Mouse (Mus musculus) olfactory bulb, adult 2 months (tissue): ENCODE results near the gene Acss2. TPM values are rescaled to one million over a fixed set of nuclear protein-coding genes. Genes with fewer than 3 reads are reported as not detected.

Experiments used
- H3K27ac ChIP-seq: fragments of 200-500 bp; 2 replicates; pipeline ENCODE4 v1.5.1; 2012; ENCODE audit warnings: low read depth, low read length; ENCODE audit not compliant: insufficient read depth
- H3K4me1 ChIP-seq: fragments of 200-500 bp; 2 replicates; pipeline ENCODE4 v1.6.1; 2012; ENCODE audit warnings: low read length; ENCODE audit not compliant: control insufficient read depth, insufficient read depth
- H3K4me3 ChIP-seq: fragments of 200-500 bp; 2 replicates; pipeline ENCODE4 v1.5.1; 2012; ENCODE audit warnings: mild to moderate bottlenecking, low read depth, low read length, moderate library complexity; ENCODE audit not compliant: insufficient read depth
- CTCF ChIP-seq: fragments of 200-500 bp; IDR thresholded peaks from 2 replicates; pipeline ENCODE4 v1.5.1; 2012; ENCODE audit warnings: low read depth, mild to moderate bottlenecking, low read length, moderate library complexity; ENCODE audit not compliant: insufficient read depth
- POLR2A ChIP-seq: fragments of 200-500 bp; IDR thresholded peaks from 2 replicates; pipeline ENCODE4 v1.6.1; 2012; ENCODE audit warnings: mild to moderate bottlenecking, low read depth, low read length, moderate library complexity; ENCODE audit not compliant: insufficient read depth
- WGBS: fragments of 180-500 bp; shearing (Covaris S2); methylation state at CpG from one replicate; pipeline ENCODE4 v1.1.7; 2018; 5-methylcytosine and 5-hydroxymethylcytosine counted together
- polyA plus RNA-seq: library from polyadenylated mRNA; stranded (reverse); fragments of >200 nt; gene quantifications from 2 replicates; pipeline ENCODE4 v1.2.4, GENCODE M21; 2012; ENCODE audit warnings: low replicate concordance; ENCODE audit not compliant: missing spikeins, insufficient read depth, insufficient read length

Acss2 gene
- polyA plus RNA-seq, 1 experiment, result not detected

DNA sequence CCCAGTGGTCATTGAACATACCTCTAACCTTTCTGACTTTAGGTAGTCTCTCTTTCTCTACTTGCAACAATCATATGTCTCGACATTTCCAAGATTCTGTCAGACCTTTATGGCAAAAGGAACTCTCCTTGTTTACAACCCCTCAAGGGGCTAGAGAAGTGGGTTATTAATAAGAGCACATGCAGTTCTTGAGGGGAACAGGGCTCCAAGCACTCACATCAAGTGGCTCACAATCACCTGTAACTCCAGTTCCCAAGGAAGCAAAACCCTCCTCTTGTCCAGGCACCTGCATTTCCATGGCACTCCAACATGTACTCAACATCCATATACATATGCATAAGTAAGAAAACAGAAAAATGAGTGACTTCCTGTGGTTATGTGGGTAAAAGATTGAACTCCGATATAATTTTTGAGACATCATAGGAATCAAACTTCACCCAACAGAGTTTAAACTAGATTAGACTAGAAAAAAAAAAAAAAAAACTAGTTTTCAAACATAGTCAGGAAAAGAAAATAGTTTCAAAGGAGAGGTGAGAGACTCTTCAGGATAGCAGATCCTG, 36.8 kb downstream of the Acss2 start:
- 89% methylated on average over 2 of the region's 2 CpGs for WGBS
- TF ChIP-seq CTCF (no peak), POLR2A (no peak)

DNA sequence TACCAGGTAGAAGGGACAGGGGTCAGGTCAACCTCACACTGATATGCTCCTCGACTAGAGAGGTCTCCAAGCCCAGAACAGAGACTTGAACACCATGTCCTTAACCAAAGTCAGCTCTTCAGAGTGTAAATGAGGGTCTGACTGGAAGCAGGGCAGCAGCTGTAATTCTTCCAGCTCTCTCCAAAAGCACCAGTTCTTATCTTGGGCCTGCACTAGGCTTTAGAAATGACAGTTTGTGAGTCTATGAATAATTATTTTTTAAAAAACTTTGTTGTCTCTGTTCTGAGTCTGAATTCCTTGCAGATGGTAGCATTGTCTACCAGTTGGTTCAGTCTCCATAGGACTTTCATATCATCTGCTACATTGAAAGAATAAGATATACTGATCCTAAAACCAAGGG, 44.5 kb downstream of the Acss2 start:
- WGBS, result 66% methylated on average over 1 of the region's 1 CpGs
- TF ChIP-seq POLR2A, result no peak
- no peak for TF ChIP-seq CTCF
- no peak overlapping the region for H3K27ac ChIP-seq

More for the DNA sequence above, 36.8 kb downstream of the Acss2 start:
- Histone ChIP-seq H3K4me1 (no peaks in the 10 kb centered on the region), H3K4me3 (no peak overlapping the region), H3K27ac (no peak overlapping the region)

DNA sequence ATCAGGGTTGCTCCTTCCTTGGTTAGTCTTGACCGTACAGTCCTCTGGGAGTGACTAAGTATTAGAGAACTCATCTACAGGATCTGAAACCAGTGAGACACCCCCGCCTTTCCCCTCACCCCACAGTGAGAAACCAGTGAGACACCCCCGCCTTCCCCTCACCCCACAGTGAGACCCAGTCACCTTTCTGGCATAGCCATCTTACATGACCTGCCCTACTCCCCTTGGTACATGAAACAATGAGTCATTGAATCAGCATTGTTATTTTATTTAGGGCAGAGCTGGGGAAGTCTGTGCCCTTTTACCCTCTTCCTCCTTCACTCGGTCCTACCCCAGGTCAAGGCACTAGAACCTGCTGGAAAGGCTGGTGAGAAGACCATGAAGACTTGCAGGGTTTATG, 45.2 kb downstream of the Acss2 start:
- Histone ChIP-seq H3K27ac (no peak overlapping the region), H3K4me1 (no peaks in the 10 kb centered on the region), H3K4me3 (no peak overlapping the region)
- WGBS, result 88% methylated on average over 4 of the region's 4 CpGs
- TF ChIP-seq CTCF (no peak), POLR2A (no peak)

More for the DNA sequence above, 44.5 kb downstream of the Acss2 start:
- Histone ChIP-seq H3K4me3 (no peak overlapping the region), H3K4me1 (no peaks in the 10 kb centered on the region)

DNA sequence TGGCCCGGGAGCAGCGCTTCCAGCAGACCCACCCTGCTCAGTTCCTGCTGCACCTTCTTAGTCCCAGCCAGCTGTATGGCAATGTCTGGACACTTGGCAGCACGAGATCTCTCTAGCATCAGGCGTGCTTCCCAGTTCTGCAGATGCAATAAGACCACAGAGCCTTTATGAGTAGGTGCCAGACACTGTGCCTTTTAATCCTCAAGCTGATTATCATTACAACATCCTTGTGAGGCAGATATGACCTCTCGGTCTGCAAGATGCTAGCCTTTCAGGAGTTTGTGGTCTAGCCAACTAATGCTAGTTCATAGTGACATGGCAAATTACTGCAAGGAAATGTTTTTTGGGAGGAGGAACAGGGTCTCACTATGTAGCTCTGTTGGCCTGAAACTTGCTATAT, 50.0 kb downstream of the Acss2 start:
- TF ChIP-seq CTCF (no peak), POLR2A (no peak)
- Histone ChIP-seq H3K27ac (no peak overlapping the region), H3K4me3 (no peak overlapping the region), H3K4me1 (no peaks in the 10 kb centered on the region)
- WGBS, result 78% methylated on average over 5 of the region's 5 CpGs

DNA sequence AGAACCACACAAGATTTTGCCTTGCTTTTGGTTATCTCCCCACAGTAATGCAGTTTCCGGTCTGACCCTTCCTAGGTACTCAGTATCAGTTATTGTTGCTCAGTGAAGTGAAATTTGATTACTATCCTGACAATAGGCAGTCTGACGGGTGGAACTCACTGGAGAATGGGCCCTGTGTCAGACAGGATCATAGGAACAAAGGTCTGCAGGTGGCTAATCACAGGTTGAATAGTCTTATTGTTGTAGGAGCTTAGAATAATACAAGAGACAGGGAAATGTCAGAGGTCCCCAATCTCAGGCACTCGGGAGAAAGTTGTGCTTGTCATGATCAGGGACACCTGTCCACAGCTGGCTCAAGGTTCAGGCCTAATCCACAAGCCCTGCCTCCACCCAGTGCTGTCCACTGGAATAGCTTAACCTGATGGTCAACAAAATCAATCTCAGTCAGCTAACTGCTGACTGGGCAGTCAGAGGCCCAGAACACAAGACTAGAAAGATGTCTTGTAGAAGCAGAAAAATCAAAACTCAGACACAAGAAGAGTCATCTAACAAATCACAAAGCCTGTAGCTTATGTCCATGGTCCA, 51.6 kb downstream of the Acss2 start:
- 49% methylated on average over 3 of the region's 3 CpGs for WGBS
- Histone ChIP-seq H3K4me1 (no peaks in the 10 kb centered on the region), H3K27ac (no peak overlapping the region), H3K4me3 (no peak overlapping the region)
- no peak for TF ChIP-seq POLR2A
- no peak for TF ChIP-seq CTCF

DNA sequence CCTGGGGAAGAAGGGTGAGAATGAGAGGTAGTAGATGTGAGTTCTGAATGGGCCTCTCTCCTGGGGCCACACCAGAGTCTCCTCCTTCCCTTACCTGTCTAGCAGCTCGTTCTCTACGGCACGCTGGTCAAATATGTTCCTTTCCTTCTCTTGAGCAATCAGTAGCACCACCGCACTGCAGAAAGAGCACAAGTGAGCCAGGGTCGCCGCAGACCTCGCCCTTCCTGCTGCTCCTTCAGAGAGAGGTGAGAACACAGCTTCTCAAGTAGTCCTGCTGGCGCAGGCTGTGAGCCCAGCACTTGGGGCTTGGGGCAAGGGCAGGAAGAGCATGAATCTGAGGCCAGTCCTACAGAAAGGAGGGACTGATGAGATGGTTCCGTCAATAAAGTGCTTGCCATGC, 55.3 kb downstream of the Acss2 start:
- no peaks in the 10 kb centered on the region for H3K4me1 ChIP-seq
- TF ChIP-seq CTCF (no peak), POLR2A (no peak)
- H3K4me3 ChIP-seq, result no peak overlapping the region
- H3K27ac ChIP-seq, result no peak overlapping the region
- WGBS, result 94% methylated on average over 9 of the region's 9 CpGs

DNA sequence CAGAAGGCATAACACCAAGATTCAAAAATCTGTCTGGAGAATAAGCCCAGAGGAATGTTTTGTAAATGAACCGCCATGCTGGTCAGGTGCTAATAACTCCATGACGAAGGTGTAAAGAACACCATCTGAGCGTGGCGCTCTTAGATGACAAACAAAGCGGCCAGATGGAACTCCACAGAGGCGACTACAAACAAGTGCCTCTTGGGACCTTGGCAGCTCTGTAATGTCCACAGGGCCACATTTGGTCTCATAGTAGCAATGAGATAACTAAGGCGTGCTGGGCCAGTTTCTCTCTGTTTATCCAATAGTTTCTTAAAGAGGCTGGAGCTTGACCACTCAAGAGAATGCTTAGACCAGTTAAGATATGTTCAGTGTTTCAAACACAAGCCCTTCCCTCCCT, 56.2 kb downstream of the Acss2 start:
- TF ChIP-seq CTCF, result no peak
- TF ChIP-seq POLR2A, result no peak
- H3K27ac ChIP-seq, result no peak overlapping the region
- H3K4me3 ChIP-seq, result no peak overlapping the region
- no peaks in the 10 kb centered on the region for H3K4me1 ChIP-seq
- 92% methylated on average over 7 of the region's 7 CpGs for WGBS

DNA sequence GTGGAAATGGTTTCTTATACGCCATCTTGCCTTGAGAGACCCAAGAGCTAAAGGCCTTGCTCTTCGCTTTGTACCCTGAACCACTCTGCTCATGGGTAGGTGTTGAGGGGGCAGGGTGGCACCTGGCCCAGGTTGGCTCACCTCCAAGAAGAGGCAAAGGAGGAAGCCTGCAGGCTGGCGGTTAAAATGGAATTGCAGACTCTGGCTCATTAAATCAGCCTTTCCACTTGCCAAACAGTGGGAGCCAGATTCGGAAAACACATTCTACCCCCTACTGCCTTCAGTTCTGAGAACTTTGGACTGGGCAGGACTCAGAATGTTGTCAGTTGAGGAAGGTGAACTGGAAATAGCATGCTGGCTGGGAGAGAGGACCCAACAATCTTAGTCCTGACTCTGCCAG, 57.0 kb downstream of the Acss2 start:
- TF ChIP-seq POLR2A, result no peak
- TF ChIP-seq CTCF, result no peak
- 64% methylated on average over 4 of the region's 4 CpGs for WGBS
- H3K27ac ChIP-seq, result no peak overlapping the region
- no peaks in the 10 kb centered on the region for H3K4me1 ChIP-seq
- H3K4me3 ChIP-seq, result no peak overlapping the region

DNA sequence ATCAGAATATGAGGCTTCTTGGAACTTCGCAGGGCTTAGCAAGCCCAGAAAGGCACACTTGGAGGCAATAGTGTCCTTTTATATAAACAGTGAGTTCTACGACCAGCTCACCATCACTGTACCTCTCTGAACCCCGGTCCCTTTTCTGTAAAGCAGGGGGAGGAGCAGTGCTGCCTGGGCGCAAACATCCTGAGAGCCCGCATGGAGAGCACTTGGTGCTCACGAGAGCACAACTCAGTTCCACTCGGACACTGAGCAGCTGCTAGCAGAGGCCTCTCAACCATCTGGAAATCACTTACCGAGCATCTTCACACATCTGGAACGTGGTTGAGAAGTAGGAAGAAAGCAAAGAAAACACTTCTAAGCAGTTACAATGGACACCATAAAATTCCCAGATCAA, 58.9 kb downstream of the Acss2 start:
- H3K4me1 ChIP-seq, result no peaks in the 10 kb centered on the region
- H3K4me3 ChIP-seq, result no peak overlapping the region
- no peak overlapping the region for H3K27ac ChIP-seq
- TF ChIP-seq CTCF, result no peak
- no peak for TF ChIP-seq POLR2A
- WGBS, result 86% methylated on average over 9 of the region's 9 CpGs
